Mouse (Mus musculus) layer of hippocampus, adult 11-12 months (tissue): ENCODE measurements at regions not wholly inside any gene's neighbourhood (a gene's known extent, or its start where the extent isn't known, plus 50 kb on each side); places are given as distances from the start of the nearest gene placed in this dataset.
"Not testable (repeated sequence)": the region's sequence is repeated elsewhere in the genome, so short reads cannot be mapped to it uniquely, and the experiment has no call there.

Source experiments
- DNase-seq: peaks from one replicate; pipeline ENCODE4 v3.0.0; 2022; ENCODE audit warnings: low spot score

DNA sequence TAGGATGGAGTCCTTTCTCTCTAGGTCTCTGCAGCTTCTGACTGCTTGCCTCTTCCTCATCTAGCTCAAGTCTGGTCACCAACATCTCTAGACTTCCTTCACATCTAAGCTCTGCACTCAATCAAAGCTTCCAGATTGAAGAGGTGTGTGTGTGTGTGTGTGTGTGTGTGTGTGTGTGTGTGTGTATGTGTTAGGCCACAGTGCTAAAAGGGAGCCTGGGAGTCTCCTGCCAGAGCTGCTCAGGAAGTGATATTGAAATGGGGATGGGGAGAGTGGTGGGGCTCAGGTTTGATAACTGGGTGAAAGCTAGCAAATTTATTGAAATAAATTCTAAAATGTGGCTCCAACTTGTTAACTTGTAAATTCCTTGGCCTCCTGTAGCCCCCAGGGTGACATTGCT is 73.3 kb downstream of the Gm31371 start:
- DNase-seq = not testable (repeated sequence)

GRCm38 (mm10) chr8:19979536-19980345 is 76.5 kb downstream of the Gm31371 start:
- peak; percentile 58 for DNase-seq

DNA sequence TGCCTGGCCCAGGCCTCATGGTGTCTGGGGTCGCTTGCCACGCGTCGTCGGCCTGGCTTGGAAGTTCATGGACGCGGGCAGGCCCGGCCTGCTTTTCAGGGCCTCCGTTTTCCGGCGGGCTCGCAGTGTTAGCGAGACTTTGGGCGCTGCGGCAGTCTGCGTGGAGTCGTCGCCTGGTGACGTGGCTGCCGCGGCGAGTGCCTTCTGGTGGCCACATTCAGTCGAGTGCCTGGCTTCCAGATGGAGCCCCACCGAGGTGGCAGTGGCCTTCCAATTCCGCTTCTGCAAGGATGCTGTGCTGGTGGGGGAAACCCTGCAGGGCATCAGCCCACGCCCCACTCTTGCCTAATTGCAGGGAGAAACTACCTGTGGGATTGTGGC is 77.1 kb downstream of the Gm31371 start:
- peak; percentile 9 for DNase-seq

DNA sequence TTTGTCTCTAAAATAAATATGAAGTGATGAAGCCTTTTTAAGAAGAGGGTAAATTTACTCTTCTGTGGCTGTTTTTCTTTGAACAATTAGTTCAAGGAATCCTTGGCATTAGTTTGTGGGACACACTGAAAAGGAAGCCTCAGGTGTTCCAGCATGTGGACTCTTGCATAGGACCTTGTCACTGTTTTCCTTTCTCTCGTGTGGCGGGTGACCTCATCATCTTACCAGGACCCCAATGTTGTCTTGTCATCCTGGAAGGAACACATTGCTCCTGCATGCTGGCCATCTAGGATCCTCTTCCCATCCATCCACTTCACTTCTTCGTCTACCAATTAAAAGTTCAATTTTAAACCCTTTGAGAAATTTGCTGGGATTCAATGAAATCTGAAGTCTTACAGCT is 104.9 kb downstream of the Gm31371 start:
- DNase-seq = peak; percentile 30

DNA sequence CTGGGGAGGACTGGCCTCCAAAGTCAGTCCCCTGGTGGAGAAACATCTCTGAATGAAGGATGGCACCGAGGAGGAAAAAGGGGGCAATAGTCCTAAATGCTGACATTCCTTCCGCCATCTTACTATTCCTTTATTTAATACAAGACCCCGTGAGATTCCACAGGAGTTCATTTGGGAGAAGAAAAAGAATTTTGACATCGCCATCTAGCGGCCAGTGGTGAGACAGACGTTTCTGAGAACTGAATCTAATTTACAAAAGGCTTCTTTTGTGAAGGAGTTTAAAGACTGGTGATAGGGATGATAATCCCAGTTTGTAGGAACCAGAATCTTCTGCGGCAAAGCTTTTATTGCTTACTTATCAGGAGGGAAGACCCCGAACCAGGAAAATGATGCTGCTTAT is 107.8 kb downstream of the Gm31371 start:
- DNase-seq = not testable (repeated sequence)

DNA sequence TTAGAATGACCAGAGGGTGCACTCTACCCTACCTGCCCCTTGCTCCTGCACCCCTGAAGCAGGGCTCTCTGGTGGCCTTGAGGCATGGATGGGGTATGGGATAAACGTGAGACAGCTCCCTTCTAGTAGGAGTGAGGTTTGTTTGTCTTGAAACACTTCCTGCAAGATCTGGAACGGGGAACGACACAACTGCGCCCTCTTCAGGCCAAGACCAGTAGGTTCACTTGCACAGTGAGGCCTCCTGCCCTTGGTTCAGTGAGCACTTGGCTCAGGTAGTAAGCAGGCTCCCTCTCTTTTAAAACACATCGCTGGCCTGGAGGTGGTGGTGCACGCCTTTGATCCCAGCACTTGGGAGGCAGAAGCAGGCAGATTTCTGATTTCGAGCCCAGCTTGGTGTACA is 110.1 kb downstream of the Gm31371 start:
- DNase-seq = not testable (repeated sequence)

DNA sequence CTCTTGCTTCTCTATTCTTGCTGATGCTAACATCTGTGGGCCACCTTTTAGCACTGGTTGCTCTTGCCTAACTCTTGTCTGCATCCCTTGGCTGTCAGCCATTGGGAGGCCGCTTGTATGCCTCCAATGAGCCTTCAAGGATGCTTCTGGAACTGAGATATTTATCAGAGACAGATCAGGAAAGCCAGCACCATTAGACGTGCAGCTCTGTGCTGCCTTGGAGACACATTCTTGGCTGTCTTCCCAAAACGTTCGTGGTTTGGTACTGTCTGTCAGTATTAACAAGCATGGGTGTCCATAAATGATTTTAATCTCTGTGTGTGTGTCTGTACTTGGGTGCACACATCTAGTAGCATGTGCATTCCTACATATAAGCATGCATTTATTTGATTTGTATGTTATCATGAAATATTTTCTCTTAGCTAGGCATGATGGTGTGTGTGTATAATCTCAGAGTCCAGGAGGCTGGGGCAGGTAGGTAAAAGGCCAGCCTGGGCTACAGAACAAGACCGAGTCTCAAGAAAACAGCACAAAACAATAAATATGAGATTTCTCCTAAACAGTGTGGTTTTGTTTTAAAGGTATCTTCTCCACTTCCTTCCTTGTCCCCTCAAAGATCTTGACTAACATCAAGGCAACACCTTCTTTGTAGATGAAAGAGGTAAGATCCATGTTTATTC is 111.4 kb downstream of the Gm31371 start:
- not testable (repeated sequence) for DNase-seq

DNA sequence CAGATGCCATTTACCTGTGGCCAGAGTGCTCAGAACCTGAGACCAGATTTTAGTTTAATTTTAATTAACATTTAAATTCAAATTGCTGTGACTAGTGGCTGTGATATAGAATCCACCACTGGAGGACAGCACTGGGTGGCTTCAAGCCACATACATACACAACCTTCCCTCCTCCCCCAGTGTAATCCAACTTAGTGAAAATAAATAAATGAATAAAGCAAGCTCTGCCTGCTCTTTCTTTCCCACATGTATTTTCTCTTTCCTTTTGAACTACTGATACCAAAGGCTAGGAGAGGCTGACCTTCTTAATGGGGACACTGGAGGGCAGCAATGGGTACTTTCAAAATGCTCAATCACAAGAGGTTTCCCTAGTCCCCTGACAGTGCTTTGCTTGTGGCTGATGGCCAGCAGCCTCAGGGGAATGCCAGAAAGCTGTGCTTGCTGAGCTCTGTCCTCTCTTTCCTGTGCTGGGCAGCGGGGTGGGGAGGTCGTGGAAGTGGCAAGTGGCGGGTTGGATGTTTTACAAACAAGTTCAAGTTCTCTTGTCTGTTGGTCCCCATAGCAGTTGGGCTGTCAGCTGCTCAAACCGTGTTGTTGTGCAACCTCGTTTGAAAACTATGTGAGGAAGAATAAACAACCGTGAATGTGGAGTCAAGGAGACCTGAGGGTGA is 112.4 kb downstream of the Gm31371 start:
- DNase-seq = not testable (repeated sequence)

- peak; percentile 56 for DNase-seq
Observed at GRCm38 (mm10) chr8:20016082-20016840, 113.1 kb downstream of the Gm31371 start.

GRCm38 (mm10) chr8:20025521-20025920 is 122.3 kb downstream of the Gm31371 start:
- not testable (repeated sequence) for DNase-seq

DNA sequence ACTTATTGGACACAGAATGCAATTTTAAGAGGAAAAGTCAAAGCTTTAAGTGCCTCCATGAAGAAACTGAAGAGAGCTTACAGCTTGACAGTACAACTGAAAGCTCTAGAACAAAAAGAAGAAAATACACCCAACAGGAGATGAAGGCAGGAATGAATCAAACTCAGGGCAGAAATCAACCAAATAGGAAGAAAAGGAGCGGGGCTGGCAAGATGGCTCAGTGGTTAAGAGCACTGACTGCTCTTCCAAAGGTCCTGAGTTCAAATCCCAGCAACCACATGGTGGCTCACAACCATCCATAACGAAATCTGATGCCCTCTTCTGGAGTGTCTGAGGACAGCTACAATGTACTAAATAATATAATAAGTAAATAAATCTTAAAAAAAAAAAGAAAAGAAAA is 124.8 kb downstream of the Gm31371 start:
- peak; percentile 21 for DNase-seq

GRCm38 (mm10) chr8:20030131-20030530 is 126.9 kb downstream of the Gm31371 start:
- not testable (repeated sequence) for DNase-seq

GRCm38 (mm10) chr8:20057626-20058025 is 154.4 kb downstream of the Gm31371 start:
- peak; percentile 17 for DNase-seq

GRCm38 (mm10) chr8:20098121-20098520 is 194.9 kb downstream of the Gm31371 start:
- not testable (repeated sequence) for DNase-seq

GRCm38 (mm10) chr8:20100241-20100640 is 197.0 kb downstream of the Gm31371 start:
- not testable (repeated sequence) for DNase-seq

GRCm38 (mm10) chr8:20102374-20102773 is 199.2 kb downstream of the Gm31371 start:
- DNase-seq = not testable (repeated sequence)

- DNase-seq = not testable (repeated sequence)
Observed at GRCm38 (mm10) chr8:20107154-20107553, 204.0 kb downstream of the Gm31371 start.

- DNase-seq = peak; percentile 19
Observed at GRCm38 (mm10) chr8:20116785-20117184, 213.6 kb downstream of the Gm31371 start.

- DNase-seq = not testable (repeated sequence)
Observed at GRCm38 (mm10) chr8:20119581-20119980, 216.4 kb downstream of the Gm31371 start.

DNA sequence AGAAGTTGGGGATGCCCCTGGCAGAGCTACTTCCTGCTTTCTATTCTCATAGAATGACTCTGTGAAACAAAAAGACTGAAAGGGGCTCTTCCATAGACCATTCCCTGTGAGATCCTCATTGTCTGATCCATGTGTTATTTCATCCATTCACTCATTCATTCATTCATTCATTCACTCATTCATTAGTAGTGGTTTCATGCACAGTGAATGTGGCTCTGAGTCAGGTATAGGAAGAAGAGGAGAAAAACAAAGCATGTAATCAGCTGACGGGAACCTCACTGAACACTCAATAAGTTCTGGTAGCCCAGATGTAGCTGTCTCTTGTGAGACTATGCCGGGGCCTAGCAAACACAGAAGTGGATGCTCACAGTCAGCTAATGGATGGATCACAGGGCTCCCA is 217.0 kb downstream of the Gm31371 start:
- not testable (repeated sequence) for DNase-seq

DNA sequence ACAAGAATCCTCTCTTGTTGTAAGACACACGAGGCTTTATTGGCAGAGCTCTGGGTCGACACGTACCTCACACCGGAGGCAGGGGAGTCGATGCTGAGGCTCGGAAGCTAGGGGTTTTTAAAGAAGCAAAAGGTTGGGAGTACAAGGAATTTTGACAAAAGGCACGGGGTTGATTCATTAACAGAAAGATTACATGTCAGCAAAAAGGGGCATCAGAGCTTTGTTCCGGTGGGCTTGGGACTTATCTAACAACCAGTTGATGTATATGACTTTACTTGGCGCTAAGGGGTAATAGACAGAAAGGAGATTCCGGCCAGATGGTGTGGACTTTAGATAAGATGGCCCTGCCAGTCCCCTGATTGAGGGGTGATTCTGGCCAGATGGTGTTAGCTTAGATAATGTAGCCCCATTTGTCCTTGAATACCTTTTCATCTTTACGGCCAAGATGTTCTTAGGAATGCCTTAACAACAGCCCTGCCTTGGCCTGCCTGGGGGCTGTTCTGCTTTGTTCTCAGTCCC is 218.3 kb downstream of the Gm31371 start:
- DNase-seq = not testable (repeated sequence)
